Mouse (Mus musculus): ENCODE data around the gene Ctnna3.

- no peak for TF ChIP-seq CTCF (IDR thresholded peaks at IDR 0.05; ENCODE audit: low read depth)
- no peak for TF ChIP-seq EP300 (IDR thresholded peaks at IDR 0.05; ENCODE audit: low read depth)
Observed at GRCm38 (mm10) chr10:63432887-63433286, 3.0 kb downstream of the Ctnna3 start.
